Mouse (Mus musculus) left cerebral cortex, adult 8-10 months (tissue): ENCODE measurements at regions not wholly inside any gene's neighbourhood (a gene's known extent, or its start where the extent isn't known, plus 50 kb on each side); places are given as distances from the start of the nearest gene placed in this dataset.
"Not testable (repeated sequence)": the region's sequence is repeated elsewhere in the genome, so short reads cannot be mapped to it uniquely, and the experiment has no call there.

Source experiments
- DNase-seq, 2 experiments: peaks; one replicate each; pipeline ENCODE4 v3.0.0; 2022; ENCODE audit warnings: low spot score in 2 of 2

DNA sequence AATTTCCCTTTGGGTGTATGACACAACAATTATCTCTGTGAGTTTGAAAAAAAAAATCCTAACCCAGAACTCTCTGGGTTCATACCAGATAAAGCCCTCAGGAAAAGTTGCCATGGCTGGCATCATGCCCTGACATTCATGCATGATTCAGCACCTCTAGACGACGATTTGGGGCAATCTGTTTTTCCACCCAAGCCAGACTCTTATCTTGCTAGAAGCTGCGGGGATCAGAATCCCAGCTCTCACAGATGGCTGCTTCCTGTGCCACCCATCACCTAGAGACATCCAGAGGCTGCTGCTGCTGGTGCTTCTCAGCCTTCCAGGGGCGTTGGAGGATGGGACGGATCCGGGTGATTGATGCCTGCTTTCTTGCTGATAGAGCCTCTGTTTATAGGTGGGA lies 209.2 kb downstream of the Cd47 start:
- DNase-seq = peak; percentile 43 to 72

DNA sequence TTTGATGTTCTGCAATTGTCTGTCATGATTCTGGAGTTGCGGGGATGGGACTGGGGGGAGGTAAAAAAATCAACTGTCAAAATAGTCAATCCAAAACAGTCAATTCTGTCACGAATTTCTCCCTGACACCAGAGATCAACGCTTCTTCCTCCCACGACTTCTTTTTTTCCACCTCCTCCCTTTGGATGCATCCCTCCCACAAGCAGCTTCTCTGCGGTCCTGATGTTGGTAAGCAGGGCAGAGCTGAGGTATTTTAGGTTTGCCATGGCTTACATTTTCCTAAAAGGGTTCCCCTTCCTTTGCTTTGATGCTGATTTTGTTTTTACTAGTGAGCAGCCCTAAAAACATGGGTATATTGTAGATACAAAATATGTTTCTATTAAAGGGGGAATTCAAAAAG lies 209.7 kb downstream of the Cd47 start:
- DNase-seq = no peak

DNA sequence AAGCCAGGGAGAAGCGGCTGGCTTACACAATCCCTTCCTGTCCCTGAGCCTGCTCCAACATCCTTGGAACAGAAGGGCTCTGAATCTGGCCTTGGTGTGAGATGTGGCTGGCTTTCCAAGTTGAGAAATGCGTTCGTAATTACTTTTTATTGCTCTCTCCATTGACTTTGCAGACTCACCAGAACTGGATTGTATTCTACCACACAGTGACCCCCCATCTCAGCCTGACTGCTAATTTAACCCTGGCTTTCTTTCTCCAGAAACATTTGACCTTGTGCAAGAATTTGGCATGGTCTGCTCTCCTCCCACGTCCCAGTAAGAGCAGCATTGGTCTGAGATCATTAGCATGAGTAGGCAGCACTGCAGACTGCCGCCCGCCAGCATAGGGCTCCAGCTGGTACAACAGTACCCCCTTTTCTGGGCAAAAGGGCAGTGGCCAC lies 210.2 kb downstream of the Cd47 start:
- peak; percentile 22 to 40 for DNase-seq

DNA sequence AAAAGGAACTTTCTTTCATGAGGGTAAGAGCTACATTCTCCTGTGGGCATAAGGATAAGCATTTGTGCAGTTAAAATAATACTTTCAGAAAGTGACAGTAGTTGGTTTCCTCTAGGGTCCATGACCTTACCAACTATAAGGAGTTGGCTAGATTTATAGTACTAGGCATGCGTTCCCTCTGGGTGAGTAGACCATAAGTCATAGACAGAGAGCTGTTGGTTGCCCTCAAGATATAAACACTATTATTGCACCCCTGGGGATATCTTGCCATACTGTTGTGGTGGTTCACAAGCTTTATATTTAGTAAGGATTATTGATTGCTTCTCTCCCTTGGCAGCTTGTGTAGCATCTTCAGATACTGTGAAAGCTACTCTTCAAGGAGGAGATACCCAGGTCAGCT lies 223.6 kb downstream of the Cd47 start:
- DNase-seq = no peak

DNA sequence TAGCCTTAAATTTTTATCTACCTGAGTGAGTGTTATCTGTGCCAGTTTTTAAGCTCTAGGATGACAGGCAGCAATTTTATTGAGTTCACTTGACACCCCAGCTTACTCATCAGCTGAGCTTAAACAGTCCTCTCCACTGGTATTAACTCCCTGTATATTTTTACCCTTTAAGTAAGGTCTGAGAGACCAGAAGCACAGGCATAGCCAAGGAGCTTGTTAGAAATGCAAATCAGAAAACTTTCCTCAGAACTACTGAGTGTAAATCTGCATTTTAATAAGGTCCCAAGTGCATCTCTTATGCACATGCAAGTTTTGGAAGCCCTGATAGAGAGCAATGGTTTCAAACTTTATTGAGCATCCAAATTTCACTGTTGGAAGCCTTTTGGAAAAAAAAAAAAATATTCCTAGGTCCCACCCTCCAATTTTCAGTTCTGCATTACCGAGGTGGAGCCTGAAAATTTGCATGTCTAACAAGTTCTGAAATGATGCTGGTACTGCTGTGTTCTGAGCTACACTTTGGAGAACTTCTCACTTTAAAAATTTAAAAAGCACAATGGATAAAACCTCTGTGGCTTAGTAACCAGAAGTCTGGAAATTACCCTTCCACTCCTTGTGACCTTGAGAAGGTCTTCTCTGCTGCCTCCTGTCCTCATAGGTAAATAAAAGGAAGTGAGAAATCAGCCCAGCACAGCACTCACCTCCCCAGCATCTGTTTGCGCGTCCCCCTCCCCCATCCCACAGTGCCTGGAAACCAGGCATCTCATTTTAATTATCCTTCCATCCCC lies 226.0 kb downstream of the Cd47 start:
- no peak for DNase-seq

DNA sequence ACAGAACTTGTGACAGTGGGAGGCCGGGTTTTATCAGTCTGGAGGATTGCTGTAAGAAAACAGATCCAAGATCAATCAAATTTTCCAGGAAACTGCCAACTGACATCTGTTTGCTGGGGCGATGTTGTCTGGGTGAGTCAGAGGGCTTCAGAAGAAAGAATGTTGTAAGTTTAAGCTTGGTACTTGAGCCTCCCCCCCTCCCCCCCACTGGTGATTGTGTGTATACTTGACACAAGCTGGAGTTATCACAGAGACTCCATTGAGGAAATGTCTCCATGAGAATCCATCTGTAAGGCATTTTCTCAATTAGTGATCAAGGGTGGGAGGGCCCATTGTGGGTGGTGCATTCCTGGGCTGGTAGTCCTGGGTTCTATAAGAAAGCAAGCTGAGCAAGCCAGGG lies 226.9 kb downstream of the Cd47 start:
- DNase-seq = no peak

DNA sequence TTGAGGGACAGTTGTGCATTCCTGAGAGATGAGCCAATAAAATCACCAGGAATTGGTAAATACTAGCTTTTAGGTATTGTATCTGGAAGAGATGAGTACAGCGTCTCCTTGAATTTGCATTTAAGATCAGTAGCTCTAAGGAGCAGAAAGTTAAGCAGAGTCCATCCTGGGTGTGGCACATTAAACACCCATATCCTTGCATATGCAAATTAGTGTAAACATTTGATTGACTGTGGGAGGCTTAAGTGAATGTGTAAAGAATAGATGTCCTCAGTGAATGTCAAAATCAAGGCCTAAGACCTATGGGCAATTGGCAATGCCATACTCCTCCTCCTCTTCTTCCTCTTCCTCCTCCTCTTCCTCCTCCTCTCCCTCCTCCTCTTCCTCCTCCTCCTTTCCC lies 229.4 kb downstream of the Cd47 start:
- DNase-seq = no peak

DNA sequence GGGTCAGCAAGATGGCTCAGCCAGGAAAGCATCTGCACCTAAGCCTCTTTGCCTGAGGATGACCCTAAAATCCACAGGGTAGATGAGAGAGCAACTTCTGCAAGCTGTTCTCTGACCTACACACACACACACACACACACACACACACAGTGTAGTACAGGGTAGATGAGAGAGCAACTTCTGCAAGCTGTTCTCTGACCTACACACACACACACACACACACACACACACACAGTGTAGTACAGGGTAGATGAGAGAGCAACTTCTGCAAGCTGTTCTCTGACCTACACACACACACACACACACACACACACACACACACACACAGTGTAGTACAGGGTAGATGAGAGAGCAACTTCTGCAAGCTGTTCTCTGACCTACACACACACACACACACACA lies 230.0 kb downstream of the Cd47 start:
- DNase-seq = not testable (repeated sequence)

DNA sequence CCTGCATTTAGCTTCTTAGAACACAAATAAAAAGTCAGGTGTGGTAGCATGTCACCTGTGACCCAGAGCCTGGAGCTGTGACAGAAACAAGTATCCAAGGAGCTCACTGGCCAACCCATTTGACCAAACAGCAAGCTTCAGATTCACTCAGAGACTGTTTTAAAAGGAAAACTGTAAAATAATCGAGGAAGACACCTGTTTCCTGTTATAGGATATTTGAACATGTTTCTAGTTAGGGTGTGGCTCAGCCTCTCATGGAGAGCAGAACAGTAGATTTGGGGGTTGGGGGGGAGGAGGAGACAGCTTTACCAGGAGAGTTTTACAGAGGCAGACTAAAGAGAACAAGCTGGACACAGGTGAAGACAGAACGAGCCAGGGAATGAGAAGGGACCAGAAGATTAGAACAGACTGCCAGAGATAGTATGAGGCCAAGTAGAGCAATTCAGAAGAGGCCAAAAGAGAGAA lies 230.6 kb downstream of the Cd47 start:
- no peak for DNase-seq

DNA sequence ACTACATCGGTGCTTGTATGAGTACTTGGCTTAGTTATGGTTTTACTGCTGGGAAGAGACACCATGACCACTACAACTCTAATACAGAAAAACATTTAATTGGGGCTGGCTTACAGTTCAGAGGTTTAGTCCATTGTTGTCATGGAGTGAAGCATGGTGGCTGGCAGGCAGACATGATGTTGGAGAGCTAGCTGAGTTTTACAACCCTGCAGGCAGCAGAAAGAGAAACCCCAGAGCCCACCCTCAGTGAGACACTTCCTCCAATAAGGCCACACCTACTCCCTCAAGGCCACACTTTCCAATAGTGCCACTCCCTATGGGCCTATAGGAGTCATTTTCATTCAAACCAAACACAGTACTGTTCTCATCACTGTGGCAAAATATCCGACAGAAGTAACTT lies 232.5 kb downstream of the Cd47 start:
- no peak for DNase-seq

DNA sequence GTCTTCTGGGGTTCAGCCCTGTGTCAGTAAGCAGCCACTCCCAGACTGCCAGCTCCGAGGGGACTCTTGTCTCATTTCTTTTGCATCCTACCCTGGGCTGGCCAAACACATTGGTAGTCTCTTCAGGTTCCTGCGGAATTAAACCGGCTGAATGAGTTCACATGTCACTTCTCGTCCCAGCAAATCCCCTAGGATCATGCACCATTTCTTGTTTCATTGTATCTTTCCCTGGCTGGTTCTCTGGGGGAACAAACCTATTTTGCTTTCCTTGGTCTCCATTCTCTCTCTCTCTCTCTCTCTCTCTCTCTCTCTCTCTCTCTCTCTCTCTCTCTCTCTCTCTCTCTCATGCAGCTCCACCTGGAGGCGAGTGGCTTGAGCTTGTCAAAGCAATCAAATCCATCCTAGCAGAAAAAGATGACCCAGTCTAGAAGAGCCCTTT lies 236.0 kb downstream of the Cd47 start:
- no peak for DNase-seq

DNA sequence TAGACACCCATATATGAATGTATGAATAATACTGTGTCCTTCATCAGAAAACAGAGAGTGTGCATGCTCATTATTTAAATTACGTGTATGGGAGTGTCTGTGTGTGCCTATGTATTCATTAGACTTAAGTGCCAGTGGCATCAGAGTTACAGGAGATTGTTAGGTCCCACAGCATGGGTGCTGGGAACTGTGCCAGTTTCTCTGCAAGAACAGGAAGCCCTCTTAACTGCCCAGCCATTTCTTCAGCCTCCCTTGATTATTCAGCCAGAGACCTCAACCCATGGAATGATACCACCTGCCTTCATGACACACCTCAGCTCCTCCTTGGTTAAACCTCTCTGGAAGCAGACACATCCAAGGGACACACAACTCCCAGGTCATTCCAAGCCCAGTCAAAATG lies 243.8 kb downstream of the Cd47 start:
- DNase-seq = no peak

DNA sequence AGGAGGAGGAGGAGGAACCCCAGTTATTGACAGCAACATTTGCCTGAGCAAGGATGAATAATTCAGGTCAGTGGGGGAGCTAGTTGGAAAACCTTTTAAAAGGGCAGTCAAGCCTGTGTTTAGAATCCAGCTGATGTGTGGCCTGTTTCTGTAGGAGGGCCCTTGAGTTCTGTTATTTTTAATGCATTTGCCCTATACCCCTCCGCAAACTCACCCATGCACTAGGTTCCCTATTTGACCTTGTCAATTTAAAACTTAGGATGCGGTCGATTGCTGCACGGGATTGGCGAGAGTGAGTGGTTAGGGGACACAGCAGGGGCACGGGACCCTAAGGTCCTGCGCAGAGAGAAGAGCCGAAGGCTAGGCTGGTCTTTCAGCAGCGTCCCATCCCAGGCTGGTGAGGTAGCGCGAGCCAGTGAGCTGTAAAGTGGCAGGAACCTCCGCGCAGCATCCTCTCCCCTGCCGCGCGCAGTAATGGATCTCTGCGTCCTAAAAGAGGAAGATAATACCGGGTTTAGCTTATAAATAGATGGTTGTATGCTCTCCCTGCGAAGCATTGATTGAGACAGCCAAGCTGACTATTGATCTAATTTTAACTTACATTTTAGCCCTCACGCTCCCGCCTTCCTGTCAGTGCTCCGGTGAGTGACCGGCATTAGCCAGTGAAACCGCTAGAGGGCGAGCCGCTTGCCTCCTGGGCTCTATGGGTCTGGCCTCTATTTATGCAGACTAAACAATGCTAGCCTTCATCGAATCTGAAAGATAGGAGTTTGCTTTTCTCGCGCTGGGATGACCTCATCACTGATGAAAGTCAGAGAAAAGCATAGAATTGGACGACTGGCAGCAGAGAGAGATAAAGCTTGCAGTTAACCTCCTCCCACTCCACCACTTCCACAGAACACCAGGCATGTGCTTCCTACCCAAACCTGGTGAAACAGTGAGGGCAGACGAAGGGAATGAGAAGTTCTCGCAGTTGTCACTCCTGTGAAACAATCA lies 245.5 kb downstream of the Cd47 start:
- DNase-seq = peak; percentile 63 to 76

DNA sequence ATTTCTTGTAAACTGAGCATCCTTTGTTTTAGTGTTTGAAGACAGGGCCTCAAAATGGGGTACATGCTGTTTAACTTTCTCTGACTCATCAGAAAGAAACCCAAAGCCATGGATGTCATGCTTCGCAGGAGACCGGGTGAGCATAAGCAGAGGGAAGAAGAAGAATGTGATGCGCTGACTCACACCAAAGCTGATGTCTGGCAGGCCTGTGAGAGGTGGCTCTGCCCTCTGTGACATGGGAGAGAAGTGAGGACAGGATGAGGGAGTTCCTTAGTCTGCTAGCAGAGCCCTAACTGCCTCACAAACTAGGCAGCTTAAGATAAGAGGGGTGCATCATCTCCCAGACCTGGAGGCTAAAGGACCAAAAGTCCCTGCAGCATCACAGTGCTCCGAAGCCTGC lies 263.2 kb downstream of the Cd47 start:
- DNase-seq = no peak

DNA sequence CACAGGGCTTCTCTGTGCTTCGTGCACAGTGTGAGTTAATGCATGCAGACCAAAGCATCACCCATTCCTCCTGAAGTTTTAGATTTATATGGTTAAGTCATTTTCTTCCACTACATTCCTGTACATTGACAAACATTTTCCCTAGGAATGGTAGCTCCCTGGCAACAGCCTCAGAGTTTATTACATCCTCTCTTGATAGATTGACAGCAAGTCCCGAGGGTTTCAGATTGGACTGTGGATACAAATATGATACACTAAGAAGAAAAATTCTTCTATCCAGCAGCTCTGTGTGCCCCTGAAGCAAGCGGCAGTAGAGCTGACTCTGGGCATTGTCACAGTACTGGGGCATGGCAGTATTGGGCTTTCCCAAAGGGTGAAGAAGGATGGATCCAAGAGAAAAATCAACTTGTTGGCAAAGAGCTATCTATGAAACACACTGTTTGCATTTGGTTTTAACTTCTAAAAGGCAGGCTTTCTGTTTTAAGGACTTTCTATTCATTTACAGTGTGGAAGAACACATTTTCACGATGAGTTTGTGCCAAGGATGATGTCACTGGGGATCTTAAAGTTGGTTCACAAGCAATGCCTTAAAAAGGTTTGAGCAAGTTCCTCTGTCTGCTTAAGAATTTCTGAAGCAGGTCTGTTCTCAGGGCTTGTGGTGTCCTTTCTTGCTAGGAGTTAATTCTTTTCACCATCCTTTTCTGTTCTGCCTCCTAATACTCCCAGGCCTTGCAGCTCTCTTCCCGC lies 265.2 kb downstream of the Cd47 start:
- no peak for DNase-seq

DNA sequence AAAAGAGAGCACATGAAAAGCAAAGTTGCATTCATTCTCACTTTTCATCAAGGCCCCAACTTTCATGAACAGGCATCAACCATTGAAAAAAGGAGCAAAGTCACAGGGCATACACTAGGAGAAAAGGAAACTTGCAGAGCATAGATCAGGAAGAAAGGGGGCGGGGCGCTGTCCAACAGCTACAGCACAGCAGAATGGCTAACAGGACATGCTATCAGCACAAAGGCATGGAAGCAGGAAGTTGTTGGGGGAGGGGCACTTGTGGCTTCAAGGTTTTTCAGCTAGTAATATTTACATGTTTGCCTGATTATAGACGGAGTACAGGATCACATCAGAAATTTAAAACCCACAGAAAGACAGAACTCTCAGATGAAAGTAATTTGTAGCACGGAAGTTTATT lies 268.7 kb downstream of the Cd47 start:
- DNase-seq = no peak

DNA sequence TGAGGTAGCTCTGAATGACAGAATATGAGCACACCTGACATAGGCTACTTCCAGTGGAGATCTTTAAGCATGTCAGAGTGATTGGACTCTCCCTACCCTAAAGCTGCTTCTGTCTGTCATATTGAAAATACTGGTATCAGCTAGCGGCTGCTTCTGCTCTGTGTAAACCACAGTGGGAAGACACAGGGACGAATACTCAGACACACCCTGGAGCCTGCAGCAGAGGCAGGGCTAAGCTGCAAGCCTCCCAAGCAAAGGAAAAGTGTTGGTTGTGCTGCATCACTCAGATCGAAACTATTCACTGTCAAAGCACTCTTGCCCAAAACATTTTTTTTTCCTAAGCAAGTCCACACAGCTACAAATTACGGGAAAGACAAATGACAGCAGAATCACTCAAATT lies 270.4 kb downstream of the Cd47 start:
- no peak for DNase-seq

DNA sequence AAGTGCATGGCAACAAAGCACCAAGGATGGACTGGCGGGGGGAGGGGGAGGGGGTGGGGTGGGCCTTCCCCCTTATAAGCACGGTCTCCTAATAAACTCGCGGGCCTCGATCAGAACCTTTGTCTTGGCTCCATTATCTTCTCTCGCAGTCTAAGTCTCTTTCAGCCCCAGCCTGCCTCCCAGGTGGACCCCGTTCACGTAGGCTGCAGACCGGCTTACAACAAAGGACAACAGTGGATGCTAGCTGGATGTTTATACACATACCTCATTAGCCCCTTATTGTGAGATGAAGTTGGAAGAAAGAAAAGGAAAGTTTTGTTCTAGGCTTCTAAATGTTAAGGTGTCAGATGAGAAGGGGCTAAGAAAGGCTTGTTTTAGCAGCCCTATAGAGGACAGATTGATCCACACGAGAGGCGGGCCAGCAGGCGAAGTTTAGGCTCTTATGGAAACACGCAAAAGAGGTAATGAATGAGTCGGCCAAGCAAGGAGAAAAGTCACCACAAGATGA lies 272.6 kb downstream of the Cd47 start:
- DNase-seq = no peak

DNA sequence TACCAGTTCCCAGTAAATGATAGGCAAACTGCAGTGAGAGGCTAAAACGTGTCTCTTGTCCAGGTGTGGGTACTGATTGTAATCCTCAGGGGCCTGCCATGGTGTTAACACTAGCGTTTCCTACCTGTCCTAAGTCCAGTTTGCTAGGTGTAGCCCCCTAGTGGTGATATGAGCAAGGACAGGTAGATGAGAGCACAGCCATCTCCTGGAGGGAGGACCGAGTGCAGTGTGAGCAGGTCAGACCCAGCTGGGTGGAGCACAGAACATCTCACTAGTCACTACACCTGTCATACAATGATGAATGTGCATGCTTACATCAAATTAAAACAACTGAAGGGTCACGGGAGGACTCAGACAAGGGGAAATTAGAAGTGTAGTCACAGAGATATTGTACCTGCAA lies 273.6 kb downstream of the Cd47 start:
- no peak for DNase-seq

DNA sequence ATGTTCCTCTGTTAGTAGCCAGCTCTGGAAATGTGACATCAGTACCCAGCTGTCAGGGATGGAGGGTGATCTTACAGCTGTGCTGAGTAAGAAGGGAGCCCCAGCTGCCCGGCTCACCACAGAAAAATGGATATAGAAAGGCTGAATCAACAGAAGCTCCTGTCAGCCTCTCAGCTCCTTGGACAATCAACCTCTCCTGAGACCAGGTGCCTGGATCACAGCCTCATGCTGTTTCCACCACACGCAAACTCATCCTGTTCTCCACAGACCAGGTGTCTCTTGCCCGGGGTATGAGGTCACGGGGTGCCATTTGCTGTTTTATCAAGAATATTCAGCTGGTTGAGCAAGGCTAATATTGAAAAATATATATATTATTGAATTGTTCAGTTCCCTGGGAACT lies 275.3 kb downstream of the Cd47 start:
- DNase-seq = no peak

DNA sequence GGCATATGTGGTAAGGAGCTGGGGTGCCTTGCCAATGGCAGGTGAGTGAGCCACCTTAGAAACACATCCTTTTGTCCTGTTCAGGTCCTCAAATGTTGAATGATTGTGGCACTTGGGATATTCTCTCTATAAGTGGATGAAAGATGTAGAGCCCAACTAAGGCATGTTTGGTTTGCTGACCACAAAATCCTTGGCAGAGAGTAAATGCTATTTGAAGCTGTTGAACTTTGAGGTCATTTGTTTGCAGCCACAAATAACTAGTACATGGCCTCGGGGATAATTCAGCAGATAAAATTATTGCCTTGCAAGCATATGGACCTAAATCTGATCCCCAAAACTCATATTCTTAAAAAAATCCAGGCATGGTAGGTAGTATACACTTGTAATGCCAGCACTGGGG lies 281.2 kb downstream of the Cd47 start:
- DNase-seq = no peak
